ENCODE assay signal across 8 mouse cellular contexts in genomic region chr8:115706861-115707730, GRCm38 (mm10). TPM values are rescaled to one million over a fixed set of nuclear protein-coding genes. Genes with fewer than 3 reads are reported as not detected.
A peak's percentile ranks its signal among the peaks of the same experiment; 100 is the strongest.
DNase-seq lines count a peak whose midpoint lies in the region; ATAC-seq lines count a peak whose summit lies in the region.

No protein-coding gene starts in this region.

- no peaks in the 10 kb centered on the region for H3K36me3 ChIP-seq in limb, embryonic 11.5 days (ENCODE audit: control insufficient read depth, insufficient read depth, low read length)
- H3K36me3 ChIP-seq in midbrain, embryonic 11.5 days (ENCODE audit: control insufficient read depth, insufficient read depth, low read length): no peaks in the 10 kb centered on the region

- H3K27ac ChIP-seq in limb, embryonic 11.5 days (replicated peaks; ENCODE audit: low read depth, low read length): peak overlapping the region; percentile 47; the same call in 1 of the 2 replicates
- H3K27ac ChIP-seq in midbrain, embryonic 11.5 days (ENCODE audit: low read depth, low read length): peak overlapping the region; percentile 55

- H3K9me3 ChIP-seq in limb, embryonic 11.5 days (ENCODE audit: control insufficient read depth, low read length): no peaks in the 10 kb centered on the region
- H3K9me3 ChIP-seq in midbrain, embryonic 11.5 days (ENCODE audit: control insufficient read depth, low read length): no peaks in the 10 kb centered on the region

- peak; percentile 83 for ATAC-seq in limb, embryonic 11.5 days (ENCODE audit: insufficient number of reproducible peaks, low FRiP score, low TSS enrichment, low read depth)
- ATAC-seq in midbrain, embryonic 11.5 days (ENCODE audit: low FRiP score): peak; percentile 86

- H3K4me1 ChIP-seq in limb, embryonic 11.5 days (ENCODE audit: control insufficient read depth, insufficient read depth, low read length): 0 out of 2 replicates have a peak, but pooled peaks cover 5% of the 10 kb centered on the region
- H3K4me1 ChIP-seq in midbrain, embryonic 11.5 days (ENCODE audit: control insufficient read depth, insufficient read depth, low read length): peaks cover 22% of the 10 kb centered on the region

- peak overlapping the region; percentile 76 for H3K9ac ChIP-seq in limb, embryonic 11.5 days (ENCODE audit: low read length)
- H3K9ac ChIP-seq in midbrain, embryonic 11.5 days (ENCODE audit: low read length): peak overlapping the region; percentile 59

- under 1% methylated on average over 43 of the region's 76 CpGs for WGBS in limb, embryonic 11.5 days
- WGBS in midbrain, embryonic 11.5 days: 0% methylated on average over 52 of the region's 76 CpGs

- peaks cover 6% of the 10 kb centered on the region; the same call in 1 of the 2 replicates for H3K27me3 ChIP-seq in limb, embryonic 11.5 days (ENCODE audit: control insufficient read depth, insufficient read depth, low read length)
- H3K27me3 ChIP-seq in midbrain, embryonic 11.5 days (ENCODE audit: control insufficient read depth, insufficient read depth, low read length): peaks cover 7% of the 10 kb centered on the region

- H3K4me2 ChIP-seq in limb, embryonic 11.5 days (ENCODE audit: low read depth, severe bottlenecking): peak overlapping the region; percentile 88
- H3K4me2 ChIP-seq in midbrain, embryonic 11.5 days: peak overlapping the region; percentile 79

- DNase-seq in adrenal gland, adult 8-10 months: peak; percentile 57
- peak; percentile 81 for DNase-seq in embryo, embryonic 9.5 days (ENCODE audit: extremely low spot score)
- peak; percentile 74 to 77 for DNase-seq in heart, adult 18-20 months
- peak; percentile 55 for DNase-seq in kidney, adult 11 months
- peak; percentile 79 for DNase-seq in limb, embryonic 11.5 days (ENCODE audit: low spot score)
- DNase-seq in midbrain, embryonic 11.5 days (ENCODE audit: low spot score, missing footprints): peak; percentile 98
- peak; percentile 52 for DNase-seq in right cerebral cortex, postnatal 4 days
- peak; percentile 87 for DNase-seq in yolk sac, embryonic 10.5 days (ENCODE audit: low spot score)

- H3K4me3 ChIP-seq in limb, embryonic 11.5 days (ENCODE audit: low read depth, low read length): peak overlapping the region; percentile 66
- peak overlapping the region; percentile 55 for H3K4me3 ChIP-seq in midbrain, embryonic 11.5 days (ENCODE audit: low read depth, low read length)

RNA-seq across cellular contexts. Expression of gene Maf, which starts 0.5 kb away (rescaled TPM):
- total RNA-seq in adrenal gland, adult 8-10 months (2022): 10 to 100 TPM; 21.3 to 29.8 (median 21.9) TPM
- total RNA-seq in heart, adult 18-20 months (2021): 1 to 10 TPM; 8.5 to 9.1 TPM
- polyA plus RNA-seq in limb, embryonic 11.5 days (2014; fragmentation: Nextera tagmentation; extraction: Ambion mirVana): 2.0 and 2.1 TPM in 2 replicates
- polyA plus RNA-seq in midbrain, embryonic 11.5 days (2014; fragmentation: Nextera tagmentation; extraction: Ambion mirVana): 4.2 and 4.7 TPM in 2 replicates

Comparison
In these comparisons a context has a peak if more than half of its experiments do, and no peak if none do; other contexts are left out.
1. Peak in every context shown above with its lines: DNase-seq, ATAC-seq, H3K4me3 ChIP-seq and H3K27ac ChIP-seq.